8 mouse cellular contexts compared by ENCODE assay signal in genomic region chr17:6828531-6829150, GRCm38 (mm10). TPM values are rescaled to one million over a fixed set of nuclear protein-coding genes. Genes with fewer than 3 reads are reported as not detected.
DNase-seq lines count a peak whose midpoint lies in the region; ATAC-seq and TF ChIP-seq lines count a peak whose summit lies in the region.

No protein-coding gene starts in this region.

- peak overlapping the region; percentile 92 for H3K4me3 ChIP-seq in gastrocnemius, adult 2 months
- H3K4me3 ChIP-seq in G1E (ENCODE audit: low read depth, low read length) = peak overlapping the region; percentile 75
- H3K4me3 ChIP-seq in hindbrain, embryonic 12.5 days = peak overlapping the region; percentile 58

- H3K9me3 ChIP-seq in G1E (replicated peaks) = peaks cover 2% of the 10 kb centered on the region; the same call in 1 of the 2 replicates
- no peaks in the 10 kb centered on the region for H3K9me3 ChIP-seq in hindbrain, embryonic 12.5 days (replicated peaks)

- 80% methylated on average over 7 of the region's 7 CpGs for WGBS in hindbrain, embryonic 12.5 days

- no peak for TF ChIP-seq CTCF in gastrocnemius, adult 2 months (IDR thresholded peaks at IDR 0.05)
- TF ChIP-seq CTCF in G1E (IDR thresholded peaks at IDR 0.05; ENCODE audit: low read depth, low read length) = no peak

- no peak for DNase-seq in gastrocnemius, adult 2 months
- no peak for DNase-seq in gastrocnemius, adult 8-10 months (ENCODE audit: low spot score in 2 of 2)
- peak; percentile 18 for DNase-seq in G1E (ENCODE audit: low spot score)
- DNase-seq in lung, postnatal 14 days = peak; percentile 25
- DNase-seq in thymus, postnatal 14 days = peak; percentile 42
- DNase-seq in adrenal gland, adult 18-20 months (ENCODE audit: low spot score in 2 of 2) = no peak
- no peak for DNase-seq in gastrocnemius, postnatal 10 days

- intact Hi-C loops in gastrocnemius, adult 2 months (cut with DNase I) = loop anchor here (5.0 kb wide), 1 partner anchor 46 kb away; the partner anchor contains the start of gene Ezr

- no peak for ATAC-seq in G1E (ENCODE audit: extremely low read depth, insufficient number of reproducible peaks, low FRiP score, poor library complexity, severe bottlenecking)
- no peak for ATAC-seq in hindbrain, embryonic 12.5 days (ENCODE audit: low FRiP score)

- H3K4me2 ChIP-seq in hindbrain, embryonic 12.5 days (replicated peaks) = peak overlapping the region; percentile 68

- peaks cover 21% of the 10 kb centered on the region for H3K4me1 ChIP-seq in G1E (ENCODE audit: insufficient read depth, low read depth, low read length)
- H3K4me1 ChIP-seq in hindbrain, embryonic 12.5 days = peaks cover 12% of the 10 kb centered on the region

- no peaks in the 10 kb centered on the region for H3K36me3 ChIP-seq in G1E (replicated peaks)
- no peaks in the 10 kb centered on the region for H3K36me3 ChIP-seq in hindbrain, embryonic 12.5 days

- peak overlapping the region; percentile 74 for H3K9ac ChIP-seq in hindbrain, embryonic 12.5 days

- H3K27me3 ChIP-seq in G1E (ENCODE audit: insufficient read depth, low read length) = no peaks in the 10 kb centered on the region
- H3K27me3 ChIP-seq in hindbrain, embryonic 12.5 days = no peaks in the 10 kb centered on the region

- peak overlapping the region; percentile 91 for H3K27ac ChIP-seq in gastrocnemius, adult 2 months
- H3K27ac ChIP-seq in hindbrain, embryonic 12.5 days = peak overlapping the region; percentile 96

RNA-seq across cellular contexts. Expression of gene Ezr, which starts 46.1 kb away (rescaled TPM):
- 1 to 10 TPM; 1.5 to 1.9 TPM for total RNA-seq in gastrocnemius, adult 2 months (2021)
- 1 to 10 TPM in 3 of 4 experiments, under 1 TPM in 1; 0.58 to 1.5 (median 1.3) TPM for total RNA-seq in gastrocnemius, adult 8-10 months (2022)
- total RNA-seq in G1E (2014; fragmentation: Nextera tagmentation) (48.3 and 56.8 TPM in 2 replicates), G1E (2017) (84.3 and 99.9 TPM in 2 replicates)
- polyA plus RNA-seq in G1E (2012) = 315 and 330 TPM in 2 replicates
- polyA plus RNA-seq in hindbrain, embryonic 12.5 days (2016; fragmentation: Nextera tagmentation; extraction: Ambion mirVana) = 97.9 and 103 TPM in 2 replicates
- 10 to 100 TPM; 25.9 to 45.7 TPM for total RNA-seq in adrenal gland, adult 18-20 months (2021)
- total RNA-seq in gastrocnemius, postnatal 10 days (2021) = 10 to 100 TPM; 24.0 to 24.9 TPM

Comparison
In these comparisons a context has a peak if more than half of its experiments do, and no peak if none do; other contexts are left out.
1. RNA of gene Ezr, which starts 46.1 kb away (total RNA-seq): 48.3 to 99.9 TPM in G1E, 25.9 to 45.7 TPM in adrenal gland, adult 18-20 months and 24.0 to 24.9 TPM in gastrocnemius, postnatal 10 days; 1.5 to 1.9 TPM in gastrocnemius, adult 2 months and 0.58 to 1.5 TPM in gastrocnemius, adult 8-10 months; every median in the first group is over 4 times any median in the second.
2. DNase-seq: peak in G1E (single experiment), lung, postnatal 14 days (single experiment) and thymus, postnatal 14 days (single experiment); none in gastrocnemius, adult 2 months (single experiment), gastrocnemius, adult 8-10 months (0 of 2), adrenal gland, adult 18-20 months (0 of 2) and gastrocnemius, postnatal 10 days (single experiment).
3. Peak in every context shown above with its lines, with median percentiles within 50 percentile points of each other: H3K4me3 ChIP-seq.